Mouse (Mus musculus): Measurements from ENCODE around the gene Pcbp3.

GRCm38 (mm10) chr10:76816436-76816835 is 145.3 kb downstream of the Pcbp3 start:
- TF ChIP-seq POLR2A (IDR thresholded peaks at IDR 0.05; ENCODE audit: insufficient read depth, low read depth, low read length) (no peak), EP300 (IDR thresholded peaks at IDR 0.05; ENCODE audit: insufficient read depth, low read depth, low read length) (no peak), CTCF (IDR thresholded peaks at IDR 0.05) (no peak)

All from heart, adult 2 months (tissue).